Mouse (Mus musculus): Measurements from ENCODE around the gene Cactin. TPM values are rescaled to one million over a fixed set of nuclear protein-coding genes. Genes with fewer than 3 reads are reported as not detected.

Cactin gene
- total RNA-seq, 2 experiments from 2014 or later = 30.5 to 34.6 TPM

DNA sequence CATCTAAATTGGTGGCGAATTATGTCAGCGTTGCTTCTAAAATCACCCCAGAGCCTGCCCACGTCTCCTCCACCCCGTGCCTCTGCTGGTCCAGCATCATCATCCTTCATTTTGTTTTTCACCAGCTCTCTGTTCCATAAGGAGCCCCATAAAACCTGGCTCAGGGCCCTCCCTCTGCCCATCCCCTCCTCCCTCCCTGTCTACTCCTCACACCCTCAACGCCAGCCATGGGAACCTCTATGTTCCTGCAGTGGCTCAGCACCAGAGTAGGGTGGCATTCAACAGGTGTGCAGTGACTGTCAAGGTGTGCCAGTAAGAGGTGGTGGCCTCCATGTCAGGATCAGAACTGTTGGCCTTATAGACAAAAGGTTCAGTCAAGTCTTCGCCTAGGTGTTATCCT lies 25.7 kb upstream of the Cactin start:
- DNase-seq (ENCODE audit: low spot score in 2 of 2) = peak; percentile 58 to 69

DNA sequence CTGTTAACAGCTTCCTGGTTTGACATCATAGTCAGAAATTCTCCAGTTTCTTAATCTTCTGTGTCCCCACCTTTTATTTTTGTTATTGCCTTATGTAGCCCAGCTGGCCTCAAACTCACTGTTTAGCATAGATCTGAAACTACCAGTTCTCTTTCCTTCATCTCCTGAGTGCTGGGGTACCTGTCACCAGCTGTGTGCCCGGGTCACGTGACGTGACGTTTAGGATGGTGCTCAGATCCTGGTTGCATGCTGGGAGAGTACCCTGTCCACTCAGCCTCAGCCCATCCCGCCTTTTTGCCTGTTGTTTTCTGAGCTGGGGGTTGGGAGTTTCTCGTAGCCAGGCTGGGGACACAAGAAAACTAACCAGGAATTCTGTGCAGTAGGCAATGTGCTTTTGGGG lies 23.7 kb upstream of the Cactin start:
- no peak for DNase-seq (ENCODE audit: low spot score in 2 of 2)

DNA sequence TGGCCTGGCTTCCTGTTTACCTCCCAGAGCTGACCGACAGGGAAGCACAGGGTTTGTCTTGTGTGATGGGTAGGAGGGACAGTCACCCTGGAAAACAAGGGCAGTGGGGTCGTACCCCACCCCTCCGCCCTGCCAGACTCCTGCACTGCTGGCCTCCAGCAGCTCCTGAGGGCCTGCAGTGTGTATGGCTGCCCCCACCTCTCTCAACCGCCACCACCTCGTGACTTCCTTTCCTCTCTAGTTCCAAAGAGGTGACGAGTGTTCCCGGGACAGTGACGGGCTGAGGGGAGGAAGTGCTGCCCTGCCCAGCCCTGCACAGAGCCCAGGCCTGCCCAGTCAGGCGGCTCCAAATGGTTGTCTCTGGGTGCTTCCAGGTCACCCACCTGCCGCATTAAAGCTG lies 23.1 kb upstream of the Cactin start:
- no peak for DNase-seq (ENCODE audit: low spot score in 2 of 2)

DNA sequence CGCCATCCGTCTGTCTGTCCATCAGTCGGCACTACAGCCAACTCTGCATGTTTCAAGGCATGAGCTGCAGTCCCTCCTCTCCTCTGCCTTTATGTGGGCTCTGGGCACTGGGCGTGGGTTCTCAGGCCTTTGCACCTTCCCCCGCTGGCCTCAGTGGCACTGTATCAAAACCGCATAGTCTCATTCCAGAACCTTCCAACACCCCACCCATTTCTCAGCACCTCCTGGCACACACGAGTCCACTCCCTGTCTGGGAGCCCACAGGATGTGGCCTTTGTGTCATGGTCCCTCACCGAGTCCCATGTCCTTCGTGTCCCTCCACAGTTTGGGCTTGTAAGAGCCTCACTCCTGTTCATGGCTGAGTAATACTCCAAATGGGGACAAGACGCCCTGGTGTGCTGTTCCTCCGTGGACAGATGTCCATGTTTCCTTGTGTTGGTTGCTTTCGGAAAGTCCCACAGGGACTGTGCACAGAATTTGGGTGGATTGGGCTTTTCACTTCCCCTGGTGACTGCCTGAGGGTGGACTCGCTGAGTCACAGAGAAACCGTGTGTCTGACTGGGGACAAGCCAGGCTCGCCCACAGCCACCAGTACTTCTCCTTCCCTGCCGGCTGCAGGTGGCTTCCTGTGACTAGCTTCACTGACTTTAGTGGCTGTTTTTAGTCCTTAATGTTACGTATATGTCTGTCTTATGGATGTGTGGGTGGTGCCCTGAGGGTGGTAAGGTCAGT lies 22.4 kb upstream of the Cactin start:
- peak; percentile 75 to 82 for DNase-seq (ENCODE audit: low spot score in 2 of 2)

DNA sequence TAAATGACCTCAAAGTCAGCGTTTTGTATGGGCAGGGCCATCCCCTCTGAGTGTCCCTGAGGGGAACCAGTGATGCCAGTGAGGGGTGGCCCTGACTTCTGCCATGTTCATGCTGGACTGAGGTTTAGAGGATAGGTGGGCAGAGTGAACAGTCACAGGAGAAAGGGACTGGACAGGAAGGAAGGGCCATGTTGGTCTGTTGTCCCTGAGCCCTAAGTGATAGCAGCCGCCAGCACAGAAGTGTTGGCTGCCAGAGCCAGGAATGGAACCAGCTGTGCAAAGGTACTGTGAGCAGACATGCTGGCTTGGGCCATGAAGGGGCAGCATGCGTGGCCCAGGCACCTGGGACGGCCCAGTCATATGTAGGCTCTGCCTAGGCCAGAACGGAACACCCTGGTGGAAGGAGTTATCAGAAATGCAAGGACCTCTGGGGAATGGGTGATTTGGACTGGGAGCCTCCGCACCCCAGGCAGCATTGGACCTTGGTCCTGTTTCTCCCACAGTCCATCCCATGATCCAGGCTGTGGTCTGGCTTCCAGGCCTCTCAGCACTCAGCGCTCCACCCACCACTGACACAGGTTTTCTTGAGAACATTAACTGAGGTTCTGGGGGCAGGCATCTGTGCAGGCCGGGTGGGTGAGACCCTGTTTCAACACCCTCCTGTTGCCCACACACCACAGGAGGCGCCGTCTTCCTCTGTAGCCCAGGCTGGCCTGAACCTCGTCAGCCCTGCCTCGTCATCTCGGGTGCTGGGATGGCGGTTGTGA lies 21.1 kb upstream of the Cactin start:
- DNase-seq (ENCODE audit: low spot score in 2 of 2) = no peak

DNA sequence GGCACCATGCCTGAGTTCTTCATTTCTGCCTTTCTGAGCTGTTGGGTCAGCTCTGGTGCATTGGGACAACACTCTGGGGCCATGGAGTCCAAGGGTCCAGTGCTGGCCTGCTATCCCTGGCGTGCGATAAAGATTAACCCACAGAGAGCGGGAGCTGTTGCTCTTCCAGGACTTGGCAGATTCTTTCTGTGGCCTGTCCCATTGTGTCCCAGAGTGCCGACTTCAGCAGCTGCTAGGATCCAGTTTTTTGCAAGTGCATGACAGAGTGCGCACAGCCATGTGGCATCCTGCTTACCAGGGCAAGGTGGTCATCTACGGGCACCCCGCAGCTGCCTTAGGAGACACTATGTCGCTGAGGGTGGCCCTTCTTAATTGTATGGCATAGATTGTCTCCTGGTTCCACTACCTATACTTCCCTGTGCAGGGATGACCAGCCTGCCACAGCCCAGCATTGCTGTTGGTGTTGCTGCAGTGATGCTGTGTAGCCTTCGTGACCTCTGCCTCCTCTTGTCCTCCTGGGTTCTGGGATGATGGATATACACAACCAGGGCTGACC lies 20.5 kb upstream of the Cactin start:
- no peak for DNase-seq (ENCODE audit: low spot score in 2 of 2)

DNA sequence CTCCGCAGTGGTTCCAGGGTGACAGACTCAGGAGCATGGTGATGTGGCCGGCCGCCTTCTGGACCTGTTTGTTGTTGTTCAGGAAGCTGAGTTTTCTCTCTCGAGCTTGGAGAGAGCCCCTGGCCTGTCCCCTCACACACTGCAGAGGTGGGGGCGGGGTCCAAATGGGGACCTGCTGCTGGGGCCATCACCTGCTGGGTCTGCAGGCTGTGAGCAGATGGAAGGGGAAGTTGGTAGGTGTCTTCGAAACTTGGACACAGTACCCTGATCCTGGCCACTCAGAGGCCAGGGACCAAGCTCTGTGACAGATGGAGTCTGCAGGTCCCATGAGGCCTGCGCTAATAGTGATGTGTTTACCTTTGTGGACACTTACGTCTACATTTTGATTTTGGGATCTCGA lies 19.6 kb upstream of the Cactin start:
- no peak for DNase-seq (ENCODE audit: low spot score in 2 of 2)

DNA sequence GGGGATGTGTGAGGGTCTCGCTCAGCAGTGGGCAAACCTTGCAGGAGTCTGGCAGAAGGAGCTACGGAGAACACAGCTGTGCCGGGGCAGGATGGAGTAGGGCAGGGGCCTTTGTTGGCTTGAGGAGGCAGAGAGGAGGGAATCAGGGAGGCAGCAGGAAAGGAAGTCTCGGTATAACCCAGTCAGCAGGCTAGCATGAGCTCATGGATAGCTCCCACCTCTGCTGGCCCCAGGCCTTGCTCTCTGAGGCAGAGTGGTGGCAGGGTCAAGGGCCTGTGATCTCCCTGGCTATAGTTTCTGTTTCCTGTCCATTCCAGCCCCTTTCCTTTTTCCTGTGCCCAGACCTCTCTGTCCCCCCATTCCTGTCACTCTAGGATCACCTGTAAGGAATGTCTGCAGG lies 18.6 kb upstream of the Cactin start:
- no peak for DNase-seq (ENCODE audit: low spot score in 2 of 2)

DNA sequence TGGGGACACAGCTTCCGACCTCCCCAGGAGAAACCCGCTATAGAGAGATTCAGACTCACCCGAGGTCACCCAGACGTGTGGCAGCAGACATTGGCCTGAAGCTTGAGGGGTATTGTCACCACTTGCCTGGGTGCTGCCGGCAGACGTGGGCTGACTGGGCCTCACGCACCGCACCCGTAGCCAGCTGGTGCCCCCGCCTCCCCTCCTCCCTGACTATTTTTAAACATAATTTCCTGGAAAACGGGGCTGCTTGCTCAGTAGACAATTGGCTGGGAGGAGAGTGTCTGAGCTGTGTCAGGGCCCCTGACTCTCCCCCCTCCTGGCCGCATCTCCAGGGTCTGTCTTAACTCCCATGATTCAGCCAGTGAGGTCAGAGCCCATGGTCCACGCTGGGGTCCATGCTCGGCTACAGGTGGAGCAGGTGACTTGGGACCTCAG lies 18.1 kb upstream of the Cactin start:
- peak; percentile 76 to 87 for DNase-seq (ENCODE audit: low spot score in 2 of 2)

DNA sequence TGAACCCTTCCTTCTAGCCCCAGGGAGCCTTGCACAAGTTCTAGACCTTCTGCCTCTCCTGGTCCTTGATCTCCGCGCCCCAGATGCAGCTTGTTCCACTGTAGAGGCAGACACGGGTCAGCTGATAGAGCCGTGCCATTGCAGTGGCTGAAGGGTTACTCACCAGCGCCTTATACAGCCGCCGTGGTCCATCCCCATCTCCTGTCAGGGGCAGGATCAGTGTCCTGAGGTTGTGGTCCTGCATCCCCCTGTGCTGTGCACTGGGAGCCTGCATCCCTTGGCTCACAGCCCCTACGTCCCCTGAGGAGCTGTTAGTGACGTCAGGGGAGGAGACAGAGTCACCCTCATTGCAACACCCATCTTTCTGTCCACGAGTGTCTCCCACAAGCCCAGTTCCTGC lies 17.6 kb upstream of the Cactin start:
- no peak for DNase-seq (ENCODE audit: low spot score in 2 of 2)

DNA sequence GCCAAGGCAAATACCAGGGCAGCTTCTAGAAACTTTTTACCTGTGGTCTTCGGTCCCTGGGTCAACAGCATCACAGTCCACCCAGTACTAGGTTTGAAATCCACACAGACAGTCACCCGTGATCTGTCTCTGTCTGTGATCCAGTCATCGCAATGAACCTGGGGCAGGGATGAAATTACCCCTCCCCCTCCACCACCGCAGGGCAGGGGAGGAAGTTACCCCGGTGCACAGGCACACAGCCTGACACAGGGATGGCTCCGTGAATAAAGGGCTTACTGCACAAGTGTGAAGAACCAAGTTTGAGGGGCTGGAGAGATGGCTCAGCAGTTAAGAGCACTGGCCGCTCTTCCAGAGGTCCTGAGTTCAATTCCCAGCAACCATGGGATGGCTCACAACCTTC lies 17.1 kb upstream of the Cactin start:
- no peak for DNase-seq (ENCODE audit: low spot score in 2 of 2)

DNA sequence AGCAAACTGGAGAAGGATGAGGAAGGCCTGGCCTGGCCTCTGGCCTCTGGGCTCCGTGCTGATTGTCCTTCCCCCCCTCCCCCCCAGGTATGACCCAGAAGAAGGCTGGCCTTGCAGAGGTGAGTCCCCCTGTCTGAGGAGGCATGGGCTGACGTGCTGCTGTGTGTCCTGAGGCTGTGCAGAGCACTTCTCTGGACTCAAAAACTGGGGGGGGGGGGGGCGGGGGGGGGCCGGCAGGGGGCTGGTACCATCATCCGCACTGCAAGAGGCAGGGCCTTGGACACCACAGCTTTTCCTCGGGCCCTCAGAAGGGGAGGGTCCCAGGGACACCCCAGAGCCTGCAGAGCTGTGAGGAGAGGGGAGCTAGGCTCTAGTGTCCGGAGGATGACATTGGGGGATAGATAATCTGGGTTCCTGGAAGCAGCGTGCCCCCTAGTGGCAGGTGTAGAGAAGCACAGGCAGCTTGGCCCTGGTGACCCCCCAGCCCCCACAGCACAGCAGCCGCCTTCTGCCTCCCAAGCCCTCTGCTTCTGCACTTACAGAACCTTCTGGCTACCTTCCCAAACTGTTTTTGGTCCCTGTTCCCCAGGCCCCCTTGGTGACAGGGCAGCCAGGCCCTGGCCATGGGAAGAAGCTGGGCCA lies 16.2 kb upstream of the Cactin start:
- peak in 1 of 2 experiments; percentile 55 for DNase-seq (ENCODE audit: low spot score in 2 of 2)

DNA sequence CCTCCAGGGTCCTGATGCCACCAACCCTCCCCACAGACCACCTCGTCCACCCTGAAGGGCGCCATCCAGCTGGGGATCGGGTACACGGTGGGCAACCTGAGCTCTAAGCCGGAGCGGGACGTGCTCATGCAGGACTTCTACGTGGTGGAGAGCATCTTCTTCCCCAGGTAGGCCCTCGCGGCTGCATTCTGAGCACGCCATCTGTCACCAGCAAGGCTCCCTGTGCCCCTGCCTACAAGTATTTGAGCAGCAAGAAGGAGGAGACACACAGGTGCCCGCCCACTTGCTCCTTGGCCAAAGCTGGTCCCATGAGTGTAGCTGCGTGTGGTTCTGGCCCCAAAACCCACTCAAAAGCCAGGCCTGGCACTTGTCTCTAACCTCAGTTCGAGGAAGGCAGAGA lies 15.2 kb upstream of the Cactin start:
- peak in 1 of 2 experiments; percentile 26 for DNase-seq (ENCODE audit: low spot score in 2 of 2)

DNA sequence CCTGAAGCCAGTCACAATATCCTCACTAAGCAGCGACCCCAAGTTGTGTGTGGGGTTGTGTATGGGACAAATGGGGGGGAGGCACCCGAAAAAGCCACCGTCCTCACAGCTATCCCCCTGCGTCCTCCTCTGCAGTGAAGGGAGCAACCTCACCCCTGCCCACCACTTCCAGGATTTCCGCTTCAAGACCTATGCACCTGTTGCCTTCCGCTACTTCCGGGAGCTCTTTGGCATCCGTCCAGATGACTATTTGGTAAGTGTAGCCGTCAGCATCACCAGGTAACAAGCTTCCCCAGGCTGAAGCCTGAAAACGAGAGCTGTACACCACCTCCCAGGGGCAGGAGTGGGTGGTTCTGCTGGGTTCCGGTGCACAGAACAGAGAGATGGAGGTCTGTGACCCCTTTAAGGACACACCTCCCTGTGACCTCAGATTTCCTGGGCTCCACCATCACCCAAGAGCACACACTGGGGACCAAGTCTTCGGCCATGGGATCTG lies 14.7 kb upstream of the Cactin start:
- no peak for DNase-seq (ENCODE audit: low spot score in 2 of 2)

DNA sequence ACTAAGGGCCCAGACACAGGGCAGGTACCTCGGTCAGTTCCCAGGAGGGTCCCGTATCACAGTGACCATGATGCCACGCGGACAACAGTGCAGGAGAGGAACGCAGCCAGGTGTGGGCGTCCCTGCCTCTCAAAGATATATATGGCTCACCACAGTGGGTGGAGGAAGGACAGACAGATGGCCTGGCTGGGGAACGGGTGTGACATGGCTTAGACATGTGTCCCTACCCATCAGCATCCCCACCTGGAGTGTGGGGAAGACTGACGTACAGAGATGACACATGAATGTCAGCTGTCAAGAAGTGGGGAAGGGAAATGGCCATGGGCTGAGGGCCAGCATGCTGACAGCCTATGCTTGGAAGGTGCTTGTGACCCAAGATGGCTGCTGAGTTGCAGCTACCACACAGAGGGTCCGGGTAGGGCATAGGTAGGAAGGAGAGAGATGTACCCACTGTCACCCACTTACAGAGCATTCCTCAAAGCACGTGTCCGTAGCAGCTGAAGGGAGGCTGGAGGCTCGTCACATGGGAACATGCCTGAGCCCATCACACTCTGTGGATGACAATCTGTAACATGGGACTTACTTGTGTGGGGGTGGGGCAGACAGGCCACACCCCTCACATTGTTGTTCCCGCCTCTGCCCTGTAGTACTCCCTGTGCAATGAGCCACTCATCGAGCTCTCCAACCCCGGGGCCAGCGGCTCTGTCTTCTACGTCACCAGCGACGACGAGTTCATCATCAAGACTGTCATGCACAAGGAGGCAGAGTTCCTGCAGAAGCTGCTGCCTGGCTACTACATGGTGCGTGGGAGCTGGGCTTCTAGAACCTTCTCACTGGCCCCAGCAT lies 13.8 kb upstream of the Cactin start:
- peak; percentile 69 to 77 for DNase-seq (ENCODE audit: low spot score in 2 of 2)

DNA sequence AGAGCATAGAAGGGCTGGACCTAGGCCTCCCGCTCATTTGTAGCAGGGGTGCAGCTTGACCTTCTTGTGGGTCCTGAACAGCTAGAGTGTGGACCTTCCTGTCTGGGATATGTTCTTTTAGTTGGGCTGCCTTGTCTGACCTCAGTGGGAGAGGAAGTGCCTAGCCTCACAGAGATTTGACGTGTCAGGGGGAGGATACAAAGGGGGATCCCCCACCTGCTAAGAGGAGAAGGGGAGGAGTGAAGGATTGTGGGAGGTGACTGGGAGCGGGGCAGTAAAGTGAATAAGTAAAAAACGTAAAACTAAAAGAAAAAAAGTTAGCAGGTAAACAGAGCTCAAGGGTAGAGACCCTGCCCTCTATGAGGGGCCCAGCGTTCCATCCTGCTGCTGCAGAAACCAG lies 11.3 kb upstream of the Cactin start:
- no peak for DNase-seq (ENCODE audit: low spot score in 2 of 2)

DNA sequence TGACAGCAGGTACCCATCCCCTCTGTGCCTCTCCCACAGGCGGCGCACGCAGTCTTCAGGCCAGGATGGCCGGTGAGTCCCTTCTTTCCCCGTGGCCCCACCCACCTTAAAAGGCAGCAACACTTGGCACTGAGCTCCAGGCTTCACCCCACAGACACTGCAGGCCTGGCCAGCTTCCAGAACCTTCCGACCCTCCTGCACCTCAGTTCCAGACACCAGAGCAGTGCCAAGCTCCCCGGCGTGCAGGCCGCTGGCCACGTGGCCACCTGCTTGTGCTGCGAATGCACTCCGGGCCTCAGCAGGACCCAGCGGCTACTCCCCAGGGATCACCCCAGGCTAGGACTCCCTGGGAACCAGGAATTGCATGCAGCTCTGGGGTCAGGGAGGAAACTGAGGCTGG lies 7.3 kb upstream of the Cactin start:
- DNase-seq (ENCODE audit: low spot score in 2 of 2) = no peak

DNA sequence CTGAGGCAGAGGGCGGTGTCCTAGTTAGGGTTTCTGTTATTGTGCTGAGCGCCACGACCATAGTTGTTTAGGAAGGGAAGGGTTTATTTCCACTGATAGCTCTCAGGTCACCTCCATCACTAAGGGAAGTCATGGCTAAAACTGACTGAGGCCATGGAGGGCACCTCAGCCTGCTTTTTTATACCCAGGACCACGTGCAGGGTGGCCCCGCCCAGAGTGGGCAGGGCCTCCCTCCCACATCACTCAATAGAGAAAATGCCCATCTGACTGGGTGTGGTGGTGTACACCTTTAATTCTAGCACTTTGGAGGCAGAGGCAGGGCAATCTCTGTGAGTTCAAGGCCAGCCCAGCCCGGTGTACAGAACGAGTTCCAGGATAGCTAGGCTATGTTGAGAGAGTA lies 6.7 kb upstream of the Cactin start:
- DNase-seq (ENCODE audit: low spot score in 2 of 2) = no peak

DNA sequence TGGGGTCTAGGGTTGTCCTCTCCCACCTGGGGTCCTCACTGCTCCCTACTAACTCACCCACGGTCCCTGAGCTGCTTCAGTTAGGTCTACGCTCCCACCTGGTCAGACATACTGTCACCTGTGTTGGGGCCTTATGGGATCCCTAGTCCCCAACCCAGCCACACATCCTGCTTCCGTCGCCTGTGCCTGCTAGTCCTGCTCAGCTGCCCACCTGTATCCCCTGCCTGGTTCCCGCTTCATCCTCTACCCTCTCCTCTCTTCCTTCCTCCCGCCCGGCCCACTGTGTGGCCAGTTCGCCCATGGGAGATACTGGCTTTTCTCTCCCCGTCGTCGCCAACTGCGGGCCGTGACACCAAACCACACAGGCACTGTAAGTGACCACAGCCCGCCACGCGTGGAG lies 5.3 kb upstream of the Cactin start:
- no peak for DNase-seq (ENCODE audit: low spot score in 2 of 2)

DNA sequence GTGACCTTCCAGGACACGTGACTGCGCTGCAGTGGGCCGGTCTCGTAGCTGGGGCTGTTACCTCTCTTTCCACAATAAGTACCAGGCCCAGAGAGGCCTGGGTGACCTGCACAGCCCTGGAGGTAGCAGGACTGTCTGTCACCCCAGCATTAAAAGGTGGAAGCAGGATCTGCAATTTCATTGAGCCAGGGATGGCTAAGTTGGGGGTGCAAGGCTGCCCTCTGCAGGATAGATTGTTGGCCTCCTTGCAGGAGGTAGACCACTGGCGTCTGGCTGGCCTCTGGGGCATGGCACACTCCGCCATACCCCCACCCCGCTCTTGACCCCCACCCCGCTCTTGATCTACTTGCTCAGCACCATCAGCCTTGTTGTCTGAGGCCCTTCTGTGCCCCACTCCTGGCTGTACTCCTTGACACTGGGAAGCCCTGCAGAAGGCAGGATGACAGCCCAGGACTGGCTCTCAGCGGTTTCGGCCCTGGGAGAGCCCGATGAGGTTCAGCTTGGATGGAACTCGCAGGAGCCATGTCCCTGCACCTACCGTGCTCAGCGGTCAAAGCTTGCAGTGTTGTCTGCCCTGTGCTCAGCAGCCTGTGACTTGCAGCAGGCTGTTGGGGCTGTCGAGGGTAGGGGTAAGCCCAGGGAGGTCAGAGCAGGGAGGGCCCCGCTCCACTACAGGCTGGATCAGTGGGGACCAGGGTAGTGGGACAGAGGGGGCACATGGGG lies 4.4 kb upstream of the Cactin start:
- DNase-seq (ENCODE audit: low spot score in 2 of 2) = no peak
